Mouse (Mus musculus) hindbrain, embryonic 14.5 days (tissue): ENCODE measurements at regions not wholly inside any gene's neighbourhood (a gene's known extent, or its start where the extent isn't known, plus 50 kb on each side); places are given as distances from the start of the nearest gene placed in this dataset.

ENCODE experiments used
- ATAC-seq: fragments of 200-750 bp; cut with Nextera tagmentation; 2 replicates; pipeline ENCODE4 v1.8.0; 2017; ENCODE audit warnings: moderate number of reproducible peaks, mild to moderate bottlenecking, moderate TSS enrichment, moderate library complexity; ENCODE audit not compliant: low FRiP score
- DNase-seq: peaks from one replicate; pipeline ENCODE4 v3.0.0-alpha.2; 2015; ENCODE audit warnings: low spot score
- H3K27ac ChIP-seq: fragments of 300-500 bp; sonication (generic); 2 replicates; pipeline ENCODE4 v1.5.1; 2014; ENCODE audit warnings: mild to moderate bottlenecking, moderate library complexity
- H3K27me3 ChIP-seq: fragments of 300-500 bp; sonication (generic); 2 replicates; pipeline ENCODE4 v1.6.1; 2014; ENCODE audit warnings: mild to moderate bottlenecking, low read length, mixed read lengths; ENCODE audit not compliant: control insufficient read depth, insufficient read depth
- H3K36me3 ChIP-seq: fragments of 300-500 bp; sonication (generic); replicated peaks from 2 replicates; pipeline ENCODE4 v1.6.1; 2014; ENCODE audit not compliant: control insufficient read depth, insufficient read depth
- H3K4me1 ChIP-seq: fragments of 300-500 bp; sonication (generic); replicated peaks from 2 replicates; pipeline ENCODE4 v1.6.1; 2014; ENCODE audit warnings: antibody characterized with exemption, low read length, mixed read lengths; ENCODE audit not compliant: control insufficient read depth, insufficient read depth
- H3K4me2 ChIP-seq: fragments of 300-500 bp; sonication (generic); replicated peaks from 2 replicates; pipeline ENCODE4 v1.6.1; 2014; ENCODE audit warnings: mild to moderate bottlenecking, moderate library complexity
- H3K4me3 ChIP-seq: fragments of 300-500 bp; sonication (generic); replicated peaks from 2 replicates; pipeline ENCODE4 v1.5.1; 2014; ENCODE audit warnings: mild to moderate bottlenecking, low read length
- H3K9ac ChIP-seq: fragments of 300-500 bp; sonication (generic); 2 replicates; pipeline ENCODE4 v1.6.1; 2014
- H3K9me3 ChIP-seq: fragments of 300-500 bp; sonication (generic); 2 replicates; pipeline ENCODE4 v1.6.1; 2016; ENCODE audit warnings: low read length; ENCODE audit not compliant: control insufficient read depth
- WGBS: fragments of 180-500 bp; shearing (Covaris S2); extraction: QIAGEN DNeasy Blood & Tissue Kit; methylation state at CpG from one replicate; pipeline ENCODE4 v1.1.7; 2014; 5-methylcytosine and 5-hydroxymethylcytosine counted together

GRCm38 (mm10) chr6:11404101-11404500, 503.2 kb downstream of the Ndufa4 start:
- Histone ChIP-seq H3K27ac (no peak overlapping the region), H3K4me1 (no peaks in the 10 kb centered on the region), H3K36me3 (no peaks in the 10 kb centered on the region), H3K9ac (no peak overlapping the region), H3K4me2 (no peak overlapping the region), H3K4me3 (no peak overlapping the region), H3K27me3 (no peaks in the 10 kb centered on the region), H3K9me3 (no peaks in the 10 kb centered on the region)
- peak; percentile 43 for DNase-seq
- ATAC-seq = no peak; the same call in 1 of the 2 replicates
- 40% methylated on average over 2 of the region's 2 CpGs for WGBS

DNA sequence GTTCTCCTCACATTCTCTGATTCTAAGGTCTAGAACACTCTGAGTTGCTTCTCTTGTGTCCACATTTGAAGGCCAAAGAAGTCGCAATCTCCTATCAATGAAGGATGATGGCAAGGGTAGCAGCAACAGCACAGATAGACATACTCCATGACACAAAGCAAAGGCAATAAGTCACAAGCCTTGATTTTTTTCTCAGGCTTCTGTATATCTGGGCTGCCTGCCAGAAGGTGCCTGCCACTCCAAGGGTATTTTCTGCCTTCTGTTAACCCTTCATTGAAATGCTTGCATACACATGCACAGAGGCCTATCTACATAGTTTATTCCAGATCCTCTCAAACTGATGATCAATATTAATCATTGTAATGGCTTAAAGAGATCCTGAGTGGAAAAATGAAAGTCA, 548.2 kb downstream of the Ndufa4 start:
- H3K9ac ChIP-seq = no peak overlapping the region
- WGBS = 60% methylated on average over 1 of the region's 1 CpGs
- no peak; the same call in 1 of the 2 replicates for ATAC-seq
- no peak for DNase-seq
- H3K9me3 ChIP-seq = no peaks in the 10 kb centered on the region
- no peak overlapping the region for H3K4me3 ChIP-seq
- H3K4me1 ChIP-seq = no peaks in the 10 kb centered on the region
- H3K4me2 ChIP-seq = no peak overlapping the region
- no peaks in the 10 kb centered on the region for H3K36me3 ChIP-seq
- H3K27me3 ChIP-seq = no peaks in the 10 kb centered on the region
- no peak overlapping the region for H3K27ac ChIP-seq

GRCm38 (mm10) chr6:11353599-11353998, 553.7 kb downstream of the Ndufa4 start:
- H3K9me3 ChIP-seq = no peaks in the 10 kb centered on the region
- no peak overlapping the region for H3K9ac ChIP-seq
- no peak overlapping the region for H3K27ac ChIP-seq
- H3K4me1 ChIP-seq = no peaks in the 10 kb centered on the region
- no peak overlapping the region for H3K4me3 ChIP-seq
- ATAC-seq (no peak), DNase-seq (no peak)
- 84% methylated on average over 3 of the region's 3 CpGs for WGBS
- no peak overlapping the region for H3K4me2 ChIP-seq
- H3K27me3 ChIP-seq = no peaks in the 10 kb centered on the region
- no peaks in the 10 kb centered on the region for H3K36me3 ChIP-seq

DNA sequence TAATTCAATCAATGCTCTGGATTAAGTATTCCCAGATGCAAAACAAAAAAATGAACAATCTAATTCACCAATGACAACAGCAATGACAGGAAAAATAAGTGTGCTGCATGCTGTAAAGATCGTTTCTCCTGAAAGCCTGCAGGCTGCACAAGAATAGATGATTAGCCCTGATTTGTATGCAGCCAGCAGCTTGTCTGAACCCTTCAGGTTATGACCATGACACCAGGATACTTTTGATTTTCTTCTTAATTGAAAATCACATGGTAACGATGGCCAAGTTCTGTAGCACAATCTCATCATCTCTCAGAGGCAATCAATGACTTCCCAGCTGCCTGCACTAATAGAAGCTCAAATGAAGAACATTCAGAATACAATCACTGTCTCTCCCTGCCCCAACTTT, 573.2 kb downstream of the Ndufa4 start:
- H3K36me3 ChIP-seq = no peaks in the 10 kb centered on the region
- no peak overlapping the region for H3K4me2 ChIP-seq
- no peaks in the 10 kb centered on the region for H3K9me3 ChIP-seq
- DNase-seq (no peak), ATAC-seq (no peak)
- H3K27ac ChIP-seq = no peak overlapping the region
- WGBS = 21% methylated on average over 2 of the region's 2 CpGs
- no peak overlapping the region for H3K4me3 ChIP-seq
- H3K9ac ChIP-seq = no peak overlapping the region
- no peaks in the 10 kb centered on the region for H3K27me3 ChIP-seq
- no peaks in the 10 kb centered on the region for H3K4me1 ChIP-seq

DNA sequence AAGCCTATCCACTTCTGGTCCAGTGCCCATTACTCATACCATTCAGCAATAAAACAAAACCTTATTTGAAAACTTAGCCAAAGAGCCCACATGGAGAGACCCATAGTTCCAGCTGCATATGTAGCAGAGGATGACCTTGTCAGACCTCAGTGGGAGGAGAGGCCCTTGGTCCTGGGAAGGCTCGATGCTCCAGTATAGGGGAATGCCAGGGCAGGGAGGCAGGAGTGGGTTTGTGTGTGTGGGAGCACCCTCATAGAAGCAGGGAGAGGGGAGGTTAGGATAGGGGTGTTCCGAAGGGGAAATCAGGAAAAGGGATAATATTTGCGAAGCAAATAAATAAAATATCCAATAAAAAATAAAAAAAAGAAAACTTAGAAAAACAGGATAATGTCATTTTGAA, 593.6 kb downstream of the Ndufa4 start:
- Histone ChIP-seq H3K27me3 (no peaks in the 10 kb centered on the region), H3K36me3 (no peaks in the 10 kb centered on the region), H3K4me3 (no peak overlapping the region), H3K27ac (no peak overlapping the region), H3K9me3 (no peaks in the 10 kb centered on the region), H3K4me2 (no peak overlapping the region), H3K9ac (no peak overlapping the region), H3K4me1 (no peaks in the 10 kb centered on the region)
- ATAC-seq = no peak
- 77% methylated on average over 3 of the region's 3 CpGs for WGBS
- DNase-seq = no peak

GRCm38 (mm10) chr6:11305979-11306534, 601.2 kb downstream of the Ndufa4 start:
- Histone ChIP-seq H3K4me3 (no peak overlapping the region), H3K4me1 (no peaks in the 10 kb centered on the region), H3K9me3 (no peaks in the 10 kb centered on the region), H3K27me3 (no peaks in the 10 kb centered on the region), H3K27ac (no peak overlapping the region), H3K4me2 (no peak overlapping the region), H3K9ac (no peak overlapping the region), H3K36me3 (no peaks in the 10 kb centered on the region)
- ATAC-seq (no peak), DNase-seq (no peak)
- WGBS = 75% methylated on average over 2 of the region's 2 CpGs

DNA sequence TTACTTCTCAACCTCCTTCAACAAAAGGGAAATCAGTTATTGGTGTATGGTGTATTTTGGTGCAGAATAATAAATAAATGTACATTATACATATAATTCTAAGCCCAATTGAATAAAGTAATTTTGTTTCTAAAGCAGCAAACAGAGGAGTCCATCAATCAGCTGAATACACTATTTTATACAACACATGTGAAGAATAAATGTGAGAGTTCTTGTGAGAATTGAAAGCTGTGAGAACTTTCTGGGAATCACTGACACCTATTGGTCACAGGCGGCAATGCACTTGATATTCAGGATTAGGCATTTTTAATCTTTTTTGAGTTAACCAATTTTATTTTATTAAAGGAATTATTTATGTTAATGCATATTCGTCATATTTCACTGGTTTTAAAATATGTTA, 623.3 kb downstream of the Ndufa4 start:
- H3K27ac ChIP-seq = no peak overlapping the region
- no peaks in the 10 kb centered on the region for H3K4me1 ChIP-seq
- H3K27me3 ChIP-seq = no peaks in the 10 kb centered on the region
- H3K9ac ChIP-seq = no peak overlapping the region
- no peaks in the 10 kb centered on the region for H3K9me3 ChIP-seq
- 0% methylated on average over 2 of the region's 2 CpGs for WGBS
- ATAC-seq = no peak; the same call in 1 of the 2 replicates
- no peaks in the 10 kb centered on the region for H3K36me3 ChIP-seq
- no peak overlapping the region for H3K4me3 ChIP-seq
- DNase-seq = peak; percentile 74
- H3K4me2 ChIP-seq = no peak overlapping the region

DNA sequence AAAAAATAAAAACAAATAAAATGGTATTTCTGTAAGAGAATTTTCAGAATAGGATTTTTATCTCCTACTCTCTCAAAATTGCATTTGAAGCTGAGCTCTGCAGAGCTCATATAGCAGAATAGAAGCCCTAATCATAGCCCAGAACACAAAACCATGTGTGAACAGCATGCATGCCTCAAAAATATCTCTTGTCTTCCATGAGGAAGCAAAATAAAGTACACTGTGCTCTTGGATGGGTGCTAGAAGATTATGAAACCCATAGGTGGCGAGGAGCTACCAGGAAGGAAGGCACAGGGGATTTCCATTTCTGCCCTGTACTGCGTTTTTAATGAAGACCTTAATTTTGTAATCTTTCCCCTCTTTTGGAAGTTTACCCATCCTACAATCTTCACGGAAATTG, 632.1 kb downstream of the Ndufa4 start:
- Histone ChIP-seq H3K27ac (no peak overlapping the region), H3K9me3 (no peaks in the 10 kb centered on the region), H3K4me3 (no peak overlapping the region), H3K27me3 (no peaks in the 10 kb centered on the region), H3K4me1 (no peaks in the 10 kb centered on the region), H3K4me2 (no peak overlapping the region), H3K36me3 (no peaks in the 10 kb centered on the region), H3K9ac (no peak overlapping the region)
- ATAC-seq (no peak), DNase-seq (no peak)
- WGBS = 85% methylated on average over 3 of the region's 3 CpGs
